Mouse (Mus musculus): ENCODE results near the gene Ap1s3. TPM values are rescaled to one million over a fixed set of nuclear protein-coding genes. Genes with fewer than 3 reads are reported as not detected.

The Ap1s3 gene
- total and polyA plus RNA-seq, 3 experiments, result 0.20 to 2.9 (median 0.29) TPM

GRCm38 (mm10) chr1:79589424-79589823 lies 82.3 kb downstream of the Ap1s3 start:
- TF ChIP-seq POLR2A (IDR thresholded peaks at IDR 0.05; ENCODE audit: insufficient read depth, low read depth, low read length) (no peak), CTCF (IDR thresholded peaks at IDR 0.05) (no peak), EP300 (IDR thresholded peaks at IDR 0.05; ENCODE audit: insufficient read depth, low read depth, low read length) (no peak)
- intact Hi-C loops (cut with DNase I), result no loop called here
- WGBS, result 55% methylated on average over 6 of the region's 6 CpGs
- Histone ChIP-seq H3K9ac (ENCODE audit: low read depth, low read length) (no peak overlapping the region), H3K27me3 (ENCODE audit: control insufficient read depth, insufficient read depth, low read length) (no peaks in the 10 kb centered on the region), H3K36me3 (ENCODE audit: control insufficient read depth, insufficient read depth, low read length) (no peaks in the 10 kb centered on the region), H3K79me2 (replicated peaks; ENCODE audit: control insufficient read depth, insufficient read depth, low read length) (no peaks in the 10 kb centered on the region), H3K4me1 (ENCODE audit: control insufficient read depth, insufficient read depth, low read length) (no peaks in the 10 kb centered on the region), H3K4me3 (no peak overlapping the region), H3K27ac (no peak overlapping the region)
- no peak for DNase-seq

GRCm38 (mm10) chr1:79581136-79581679 lies 90.6 kb downstream of the Ap1s3 start:
- TF ChIP-seq CTCF (IDR thresholded peaks at IDR 0.05) (no peak), POLR2A (IDR thresholded peaks at IDR 0.05; ENCODE audit: insufficient read depth, low read depth, low read length) (no peak), EP300 (IDR thresholded peaks at IDR 0.05; ENCODE audit: insufficient read depth, low read depth, low read length) (no peak)
- Histone ChIP-seq H3K27me3 (ENCODE audit: control insufficient read depth, insufficient read depth, low read length) (no peaks in the 10 kb centered on the region), H3K27ac (no peak overlapping the region), H3K9ac (ENCODE audit: low read depth, low read length) (no peak overlapping the region), H3K4me3 (peak overlapping the region; percentile 19; the same call in 1 of the 2 replicates), H3K36me3 (ENCODE audit: control insufficient read depth, insufficient read depth, low read length) (no peaks in the 10 kb centered on the region), H3K4me1 (ENCODE audit: control insufficient read depth, insufficient read depth, low read length) (no peaks in the 10 kb centered on the region), H3K79me2 (replicated peaks; ENCODE audit: control insufficient read depth, insufficient read depth, low read length) (no peaks in the 10 kb centered on the region)
- peak; percentile 12 to 20 for DNase-seq
- WGBS, result 5% methylated on average over 15 of the region's 15 CpGs
- intact Hi-C loops (cut with DNase I), result no loop called here

GRCm38 (mm10) chr1:79577357-79577756 lies 94.4 kb downstream of the Ap1s3 start:
- TF ChIP-seq CTCF (IDR thresholded peaks at IDR 0.05) (no peak), POLR2A (IDR thresholded peaks at IDR 0.05; ENCODE audit: insufficient read depth, low read depth, low read length) (no peak), EP300 (IDR thresholded peaks at IDR 0.05; ENCODE audit: insufficient read depth, low read depth, low read length) (no peak)
- no peak overlapping the region for H3K4me3 ChIP-seq
- no peaks in the 10 kb centered on the region for H3K36me3 ChIP-seq (ENCODE audit: control insufficient read depth, insufficient read depth, low read length)
- 61% methylated on average over 3 of the region's 3 CpGs for WGBS
- H3K9ac ChIP-seq (ENCODE audit: low read depth, low read length), result no peak overlapping the region
- no peak for DNase-seq
- H3K27ac ChIP-seq, result no peak overlapping the region
- intact Hi-C loops (cut with DNase I), result no loop called here
- no peaks in the 10 kb centered on the region for H3K4me1 ChIP-seq (ENCODE audit: control insufficient read depth, insufficient read depth, low read length)
- H3K27me3 ChIP-seq (ENCODE audit: control insufficient read depth, insufficient read depth, low read length), result no peaks in the 10 kb centered on the region
- no peaks in the 10 kb centered on the region for H3K79me2 ChIP-seq (replicated peaks; ENCODE audit: control insufficient read depth, insufficient read depth, low read length)

- Histone ChIP-seq H3K9ac (ENCODE audit: low read depth, low read length) (no peak overlapping the region), H3K36me3 (ENCODE audit: control insufficient read depth, insufficient read depth, low read length) (no peaks in the 10 kb centered on the region), H3K4me1 (ENCODE audit: control insufficient read depth, insufficient read depth, low read length) (no peaks in the 10 kb centered on the region), H3K27me3 (ENCODE audit: control insufficient read depth, insufficient read depth, low read length) (no peaks in the 10 kb centered on the region), H3K4me3 (no peak overlapping the region), H3K27ac (no peak overlapping the region), H3K79me2 (replicated peaks; ENCODE audit: control insufficient read depth, insufficient read depth, low read length) (no peaks in the 10 kb centered on the region)
- WGBS, result 82% methylated on average over 4 of the region's 4 CpGs
- TF ChIP-seq POLR2A (IDR thresholded peaks at IDR 0.05; ENCODE audit: insufficient read depth, low read depth, low read length) (no peak), CTCF (IDR thresholded peaks at IDR 0.05) (no peak), EP300 (IDR thresholded peaks at IDR 0.05; ENCODE audit: insufficient read depth, low read depth, low read length) (no peak)
- DNase-seq, result no peak
- intact Hi-C loops (cut with DNase I), result no loop called here
Measured at GRCm38 (mm10) chr1:79571912-79572311, 99.9 kb downstream of the Ap1s3 start.

GRCm38 (mm10) chr1:79571126-79571525 lies 100.6 kb downstream of the Ap1s3 start:
- H3K79me2 ChIP-seq (replicated peaks; ENCODE audit: control insufficient read depth, insufficient read depth, low read length), result no peaks in the 10 kb centered on the region
- intact Hi-C loops (cut with DNase I), result no loop called here
- H3K27ac ChIP-seq, result no peak overlapping the region
- no peak overlapping the region for H3K9ac ChIP-seq (ENCODE audit: low read depth, low read length)
- 87% methylated on average over 6 of the region's 6 CpGs for WGBS
- no peaks in the 10 kb centered on the region for H3K36me3 ChIP-seq (ENCODE audit: control insufficient read depth, insufficient read depth, low read length)
- no peak for DNase-seq
- no peaks in the 10 kb centered on the region for H3K27me3 ChIP-seq (ENCODE audit: control insufficient read depth, insufficient read depth, low read length)
- H3K4me1 ChIP-seq (ENCODE audit: control insufficient read depth, insufficient read depth, low read length), result no peaks in the 10 kb centered on the region
- TF ChIP-seq CTCF (IDR thresholded peaks at IDR 0.05), result no peak
- no peak for TF ChIP-seq POLR2A (IDR thresholded peaks at IDR 0.05; ENCODE audit: insufficient read depth, low read depth, low read length)
- no peak for TF ChIP-seq EP300 (IDR thresholded peaks at IDR 0.05; ENCODE audit: insufficient read depth, low read depth, low read length)
- no peak overlapping the region for H3K4me3 ChIP-seq

GRCm38 (mm10) chr1:79561186-79561585 lies 110.6 kb downstream of the Ap1s3 start:
- H3K36me3 ChIP-seq (ENCODE audit: control insufficient read depth, insufficient read depth, low read length), result no peaks in the 10 kb centered on the region
- WGBS, result 32% methylated on average over 5 of the region's 5 CpGs
- intact Hi-C loops (cut with DNase I), result no loop called here
- DNase-seq, result no peak
- H3K9ac ChIP-seq (ENCODE audit: low read depth, low read length), result no peak overlapping the region
- peaks cover 2% of the 10 kb centered on the region for H3K4me1 ChIP-seq (ENCODE audit: control insufficient read depth, insufficient read depth, low read length)
- no peak overlapping the region for H3K4me3 ChIP-seq
- no peak for TF ChIP-seq POLR2A (IDR thresholded peaks at IDR 0.05; ENCODE audit: insufficient read depth, low read depth, low read length)
- no peak for TF ChIP-seq EP300 (IDR thresholded peaks at IDR 0.05; ENCODE audit: insufficient read depth, low read depth, low read length)
- TF ChIP-seq CTCF (IDR thresholded peaks at IDR 0.05), result no peak
- no peak overlapping the region for H3K27ac ChIP-seq
- no peaks in the 10 kb centered on the region for H3K79me2 ChIP-seq (replicated peaks; ENCODE audit: control insufficient read depth, insufficient read depth, low read length)
- no peaks in the 10 kb centered on the region for H3K27me3 ChIP-seq (ENCODE audit: control insufficient read depth, insufficient read depth, low read length)

Other genes with a start within 250 kb of the Ap1s3 start
- not detected for gene Scg2, start 231.9 kb downstream of the Ap1s3 start, total RNA-seq (2021)
- gene Scg2, start 231.9 kb downstream of the Ap1s3 start, polyA plus RNA-seq (2012; rRNA removed), result 0.06 TPM in 1 of 2 replicates, not detected in the other
- gene Mrpl44, start 104.0 kb upstream of the Ap1s3 start, total RNA-seq (2021), result 10 to 100 TPM; 61.5 to 66.6 TPM
- gene Mrpl44, start 104.0 kb upstream of the Ap1s3 start, polyA plus RNA-seq (2012; rRNA removed), result 29.4 and 34.1 TPM in 2 replicates
- gene Wdfy1, start 104.2 kb upstream of the Ap1s3 start, total RNA-seq (2021), result 10 to 100 TPM; 14.0 to 14.9 TPM
- 15.8 and 23.5 TPM in 2 replicates for gene Wdfy1, start 104.2 kb upstream of the Ap1s3 start, polyA plus RNA-seq (2012; rRNA removed)
- gene Serpine2, start 189.2 kb upstream of the Ap1s3 start, total RNA-seq (2021), result 10 to 100 TPM; 18.1 to 24.9 TPM
- gene Serpine2, start 189.2 kb upstream of the Ap1s3 start, polyA plus RNA-seq (2012; rRNA removed), result 28.4 and 40.6 TPM in 2 replicates